Mouse (Mus musculus) lung, adult 2 months (tissue): Measurements from ENCODE around the gene Mrps24. TPM values are rescaled to one million over a fixed set of nuclear protein-coding genes. Genes with fewer than 3 reads are reported as not detected.
A peak's percentile ranks its signal among the peaks of the same experiment; 100 is the strongest.

Experiments
- DNase-seq: peaks from one replicate; pipeline ENCODE4 v3.0.0; 2022
- H3K4me1 ChIP-seq: fragments of 200-500 bp; 2 replicates; pipeline ENCODE4 v1.6.1; 2011; ENCODE audit warnings: low read length; ENCODE audit not compliant: control insufficient read depth, insufficient read depth
- H3K4me3 ChIP-seq: fragments of 200-500 bp; replicated peaks from 2 replicates; pipeline ENCODE3; 2011; ENCODE audit warnings: low read depth, mild to moderate bottlenecking, control low read depth, low read length; ENCODE audit errors: extremely low read depth
- CTCF ChIP-seq: fragments of 200-500 bp; IDR thresholded peaks from 2 replicates; pipeline ENCODE4 v1.5.1; 2011; ENCODE audit warnings: mild to moderate bottlenecking, low read length, control low read depth; ENCODE audit not compliant: insufficient read depth
- POLR2A ChIP-seq: fragments of 200-500 bp; IDR thresholded peaks from 2 replicates; pipeline ENCODE4 v1.6.1; 2011; ENCODE audit warnings: low read depth, mild to moderate bottlenecking, control low read depth, low read length, borderline replicate concordance; ENCODE audit errors: extremely low read depth
- WGBS: fragments of 180-500 bp; shearing (Covaris S2); methylation state at CpG from one replicate; pipeline ENCODE4 v1.1.7; 2018; 5-methylcytosine and 5-hydroxymethylcytosine counted together
- polyA plus RNA-seq: library from polyadenylated mRNA; depleted of rRNA; stranded (reverse); fragments of >200 nt; gene quantifications from 2 replicates; pipeline ENCODE4 v1.2.3, GENCODE M21; 2012

The Mrps24 gene
- polyA plus RNA-seq, 1 experiment: 130 TPM

GRCm38 (mm10) chr11:5707530-5708353, 7.7 kb downstream of the Mrps24 start:
- TF ChIP-seq POLR2A (peak; percentile 78), CTCF (no peak)
- Histone ChIP-seq H3K4me3 (peak overlapping the region; percentile 97), H3K4me1 (peaks cover 10% of the 10 kb centered on the region)
- 16% methylated on average over 46 of the region's 50 CpGs for WGBS
- peak; percentile 84 for DNase-seq

- WGBS: under 1% methylated on average over 43 of the region's 43 CpGs
- Histone ChIP-seq H3K4me1 (peaks cover 10% of the 10 kb centered on the region), H3K4me3 (peak overlapping the region; percentile 97)
- DNase-seq: no peak
- TF ChIP-seq CTCF (no peak), POLR2A (no peak)
Measured at GRCm38 (mm10) chr11:5706874-5707529, 8.5 kb downstream of the Mrps24 start.

- WGBS: 89% methylated on average over 9 of the region's 9 CpGs
- no peak overlapping the region for H3K4me3 ChIP-seq
Measured at GRCm38 (mm10) chr11:5705972-5706371, 9.5 kb downstream of the Mrps24 start.

GRCm38 (mm10) chr11:5703341-5703740, 12.1 kb downstream of the Mrps24 start:
- Histone ChIP-seq H3K4me3 (no peak overlapping the region), H3K4me1 (peaks cover 10% of the 10 kb centered on the region)
- TF ChIP-seq CTCF (no peak), POLR2A (no peak)
- 100% methylated on average over 1 of the region's 1 CpGs for WGBS
- no peak for DNase-seq

More at GRCm38 (mm10) chr11:5705972-5706371, 9.5 kb downstream of the Mrps24 start:
- no peak for DNase-seq
- TF ChIP-seq CTCF (no peak), POLR2A (no peak)
- H3K4me1 ChIP-seq: peaks cover 10% of the 10 kb centered on the region

- DNase-seq: no peak
- no peak overlapping the region for H3K4me3 ChIP-seq
- 93% methylated on average over 6 of the region's 6 CpGs for WGBS
- H3K4me1 ChIP-seq: peaks cover 10% of the 10 kb centered on the region
- TF ChIP-seq POLR2A (no peak), CTCF (no peak)
Measured at GRCm38 (mm10) chr11:5702957-5703332, 12.5 kb downstream of the Mrps24 start.

GRCm38 (mm10) chr11:5702271-5702956, 13.1 kb downstream of the Mrps24 start:
- no peak for TF ChIP-seq POLR2A
- TF ChIP-seq CTCF: no peak
- WGBS: 65% methylated on average over 5 of the region's 5 CpGs
- DNase-seq: no peak

GRCm38 (mm10) chr11:5701821-5702220, 13.7 kb downstream of the Mrps24 start:
- 96% methylated on average over 1 of the region's 1 CpGs for WGBS
- no peak for TF ChIP-seq CTCF
- no peak for TF ChIP-seq POLR2A
- no peak for DNase-seq

More at GRCm38 (mm10) chr11:5702271-5702956, 13.1 kb downstream of the Mrps24 start:
- H3K4me3 ChIP-seq: no peak overlapping the region
- peaks cover 10% of the 10 kb centered on the region for H3K4me1 ChIP-seq

GRCm38 (mm10) chr11:5701300-5701699, 14.2 kb downstream of the Mrps24 start:
- H3K4me3 ChIP-seq: no peak overlapping the region
- WGBS: 52% methylated on average over 2 of the region's 2 CpGs
- TF ChIP-seq CTCF (no peak), POLR2A (no peak)
- H3K4me1 ChIP-seq: peaks cover 4% of the 10 kb centered on the region; the same call in 1 of the 2 replicates
- no peak for DNase-seq

More at GRCm38 (mm10) chr11:5701821-5702220, 13.7 kb downstream of the Mrps24 start:
- Histone ChIP-seq H3K4me1 (peaks cover 9% of the 10 kb centered on the region), H3K4me3 (no peak overlapping the region)

- whole genome bisulfite sequencing: 84% methylated on average over 7 of the region's 7 CpGs
- no peaks in the 10 kb centered on the region for H3K4me1 ChIP-seq
- no peak overlapping the region for H3K4me3 ChIP-seq
- DNase-seq: no peak
- TF ChIP-seq CTCF: no peak
- TF ChIP-seq POLR2A: no peak
Measured at GRCm38 (mm10) chr11:5700808-5701207, 14.7 kb downstream of the Mrps24 start.
